Mouse (Mus musculus): Measurements from ENCODE around the gene Klk1b3. TPM values are rescaled to one million over a fixed set of nuclear protein-coding genes. Genes with fewer than 3 reads are reported as not detected.

Gene Klk1b3
- polyA plus RNA-seq (2017; shearing (Covaris generic)), result not detected

GRCm38 (mm10) chr7:44197891-44198290 is at the start of gene Klk1b3:
TSS of gene Klk1b3 (plus strand) at chr7:44198191.

GRCm38 (mm10) chr7:44187936-44188335 is 10.1 kb upstream of the Klk1b3 start, which contains the start of gene Klk1b24:
TSS of gene Klk1b24 (plus strand) at chr7:44188236.

GRCm38 (mm10) chr7:44207135-44207534 is 9.1 kb downstream of the Klk1b3 start, which contains the start of gene Klk1b4:
TSS of gene Klk1b4 (plus strand) at chr7:44207435.

GRCm38 (mm10) chr7:44215645-44216044 is 17.7 kb downstream of the Klk1b3 start, which contains the start of gene Klk1b5:
TSS of gene Klk1b5 (plus strand) at chr7:44215945.

GRCm38 (mm10) chr7:44225076-44225475 is 27.1 kb downstream of the Klk1b3 start, which contains the start of gene Klk1:
TSS of gene Klk1 (plus strand) at chr7:44225360.

GRCm38 (mm10) chr7:44235909-44236308 is 37.9 kb downstream of the Klk1b3 start, which contains the start of gene Gm36864:
TSS of gene Gm36864 (plus strand) at chr7:44236177.

GRCm38 (mm10) chr7:44246055-44246983 is 48.3 kb downstream of the Klk1b3 start, which contains the start of the genes 1700028J19Rik and 2410002F23Rik:
TSS of gene 1700028J19Rik (minus strand) at chr7:44246695.
TSS of gene 2410002F23Rik (plus strand) at chr7:44246722.

Other genes with a start within 250 kb of the Klk1b3 start
- gene Klk1b8, start 247.5 kb upstream of the Klk1b3 start, polyA plus RNA-seq (2017; shearing (Covaris generic)), result not detected
- not detected for gene Klk1b1, start 231.4 kb upstream of the Klk1b3 start, polyA plus RNA-seq (2017; shearing (Covaris generic))
- gene Klk1b9, start 222.1 kb upstream of the Klk1b3 start, polyA plus RNA-seq (2017; shearing (Covaris generic)), result not detected
- gene Klk1b11, start 202.3 kb upstream of the Klk1b3 start, polyA plus RNA-seq (2017; shearing (Covaris generic)), result not detected
- gene Klk1b26, start 186.0 kb upstream of the Klk1b3 start, polyA plus RNA-seq (2017; shearing (Covaris generic)), result not detected
- gene Klk1b27, start 145.9 kb upstream of the Klk1b3 start, polyA plus RNA-seq (2017; shearing (Covaris generic)), result not detected
- not detected for gene Klk1b21, start 95.9 kb upstream of the Klk1b3 start, polyA plus RNA-seq (2017; shearing (Covaris generic))
- not detected for gene Klk1b22, start 85.5 kb upstream of the Klk1b3 start, polyA plus RNA-seq (2017; shearing (Covaris generic))
- not detected for gene Klk1b16, start 61.4 kb upstream of the Klk1b3 start, polyA plus RNA-seq (2017; shearing (Covaris generic))
- gene Klk1b24, start 10.0 kb upstream of the Klk1b3 start, polyA plus RNA-seq (2017; shearing (Covaris generic)), result not detected
- gene Klk1b4, start 9.2 kb downstream of the Klk1b3 start, polyA plus RNA-seq (2017; shearing (Covaris generic)), result not detected
- gene Klk1b5, start 17.8 kb downstream of the Klk1b3 start, polyA plus RNA-seq (2017; shearing (Covaris generic)), result not detected
- not detected for gene Klk1, start 27.2 kb downstream of the Klk1b3 start, polyA plus RNA-seq (2017; shearing (Covaris generic))
- gene Gm36864, start 38.0 kb downstream of the Klk1b3 start, polyA plus RNA-seq (2017; shearing (Covaris generic)), result not detected
- 0.85 TPM for gene 1700028J19Rik, start 48.5 kb downstream of the Klk1b3 start, polyA plus RNA-seq (2017; shearing (Covaris generic))
- gene 2410002F23Rik, start 48.5 kb downstream of the Klk1b3 start, polyA plus RNA-seq (2017; shearing (Covaris generic)), result 192 TPM
- gene Acp4, start 59.2 kb downstream of the Klk1b3 start, polyA plus RNA-seq (2017; shearing (Covaris generic)), result not detected
- gene Gm15517, start 63.3 kb downstream of the Klk1b3 start, polyA plus RNA-seq (2017; shearing (Covaris generic)), result not detected
- 0.12 TPM for gene Clec11a, start 108.7 kb downstream of the Klk1b3 start, polyA plus RNA-seq (2017; shearing (Covaris generic))
- 0.47 TPM for gene Shank1, start 112.1 kb downstream of the Klk1b3 start, polyA plus RNA-seq (2017; shearing (Covaris generic))
- gene Syt3, start 185.9 kb downstream of the Klk1b3 start, polyA plus RNA-seq (2017; shearing (Covaris generic)), result 0.77 TPM
- not detected for gene 1700008O03Rik, start 187.6 kb downstream of the Klk1b3 start, polyA plus RNA-seq (2017; shearing (Covaris generic))
- not detected for gene Lrrc4b, start 230.8 kb downstream of the Klk1b3 start, polyA plus RNA-seq (2017; shearing (Covaris generic))